Mouse (Mus musculus) ES-E14 (cell line): ENCODE results near the gene Pxk. TPM values are rescaled to one million over a fixed set of nuclear protein-coding genes. Genes with fewer than 3 reads are reported as not detected.
"Not testable (repeated sequence)": the region's sequence is repeated elsewhere in the genome, so short reads cannot be mapped to it uniquely, and the experiment has no call there.

Experiments used
- DNase-seq: peaks from one replicate; pipeline ENCODE4 v3.0.0-alpha.2; 2013; ENCODE audit warnings: low read depth, low spot score
- H3K27ac ChIP-seq: 2 replicates; pipeline ENCODE4 v1.5.1; 2012; ENCODE audit warnings: low read depth, mild to moderate bottlenecking, low read length, moderate library complexity, mixed read lengths; ENCODE audit not compliant: poor library complexity, insufficient read depth, severe bottlenecking
- H3K36me3 ChIP-seq: 2 replicates; pipeline ENCODE4 v1.6.1; 2012; ENCODE audit warnings: mild to moderate bottlenecking, low read length, moderate library complexity, mixed read lengths; ENCODE audit not compliant: control insufficient read depth, poor library complexity, insufficient read depth, severe bottlenecking
- H3K4me1 ChIP-seq, 2 experiments: fragments of 150-350 bp in 1 of 2; sonication (generic) in 1 of 2; 2 replicates each; pipeline ENCODE4 v1.6.1; 2012; ENCODE audit warnings: low read length in 2 of 2, mild to moderate bottlenecking in 1 of 2, mixed read lengths in 1 of 2; ENCODE audit not compliant: control insufficient read depth in 2 of 2, insufficient read depth in 2 of 2, poor library complexity in 1 of 2
- H3K4me3 ChIP-seq, 2 experiments: fragments of 150-350 bp in 1 of 2; sonication (generic) in 1 of 2; 2 replicates each; pipeline ENCODE4 v1.5.1; 2012; ENCODE audit warnings: low read length in 2 of 2, low read depth in 1 of 2, mild to moderate bottlenecking in 1 of 2, mixed read lengths in 1 of 2; ENCODE audit not compliant: insufficient read depth in 1 of 2, poor library complexity in 1 of 2, severe bottlenecking in 1 of 2
- H3K9ac ChIP-seq: 2 replicates; pipeline ENCODE4 v1.6.1; 2012; ENCODE audit warnings: low read depth, mild to moderate bottlenecking, low read length, mixed read lengths; ENCODE audit not compliant: poor library complexity, insufficient read depth, severe bottlenecking
- H3K9me3 ChIP-seq: fragments of 150-350 bp; sonication (generic); 2 replicates; pipeline ENCODE4 v1.6.1; 2012; ENCODE audit warnings: low read depth, mild to moderate bottlenecking, low read length; ENCODE audit not compliant: control insufficient read depth, insufficient read depth
- CHD2 ChIP-seq: IDR thresholded peaks from 2 replicates; pipeline ENCODE4 v1.6.1; 2014; ENCODE audit warnings: mild to moderate bottlenecking, low read depth, low read length, inconsistent platforms
- HCFC1 ChIP-seq: IDR thresholded peaks from 2 replicates; pipeline ENCODE4 v1.6.1; 2012; ENCODE audit warnings: low read length, inconsistent platforms, borderline replicate concordance; ENCODE audit not compliant: insufficient read depth
- MAFK ChIP-seq: IDR thresholded peaks from 2 replicates; pipeline ENCODE4 v1.6.1; 2014; ENCODE audit warnings: mild to moderate bottlenecking, low read depth, low read length, inconsistent platforms; ENCODE audit not compliant: insufficient read depth
- ZC3H11A ChIP-seq: IDR thresholded peaks from 2 replicates; pipeline ENCODE4 v1.6.1; 2012; ENCODE audit warnings: low read depth, mild to moderate bottlenecking, inconsistent platforms, low read length, borderline replicate concordance
- ZNF384 ChIP-seq: IDR thresholded peaks from 2 replicates; pipeline ENCODE4 v1.6.1; 2012; ENCODE audit warnings: low read depth, low read length, inconsistent platforms
- in situ Hi-C, 2 experiments: fragments of 600-800 bp; cut with MboI; formaldehyde crosslinking; loops; one replicate each; pipeline ENCODE4 v1.15.1; 2025; ENCODE audit warnings: low sequenced_read_pairs in 2 of 2, inconsistent platforms in 1 of 2; ENCODE audit not compliant: unreplicated experiment in 2 of 2
- total RNA-seq: library from RNA; depleted of rRNA; stranded (reverse); fragments of 300-350 nt; gene quantifications from 2 replicates; pipeline ENCODE4 v1.2.3, GENCODE M21; 2012

The Pxk gene
- total RNA-seq, 1 experiment = 5.4 TPM

DNA sequence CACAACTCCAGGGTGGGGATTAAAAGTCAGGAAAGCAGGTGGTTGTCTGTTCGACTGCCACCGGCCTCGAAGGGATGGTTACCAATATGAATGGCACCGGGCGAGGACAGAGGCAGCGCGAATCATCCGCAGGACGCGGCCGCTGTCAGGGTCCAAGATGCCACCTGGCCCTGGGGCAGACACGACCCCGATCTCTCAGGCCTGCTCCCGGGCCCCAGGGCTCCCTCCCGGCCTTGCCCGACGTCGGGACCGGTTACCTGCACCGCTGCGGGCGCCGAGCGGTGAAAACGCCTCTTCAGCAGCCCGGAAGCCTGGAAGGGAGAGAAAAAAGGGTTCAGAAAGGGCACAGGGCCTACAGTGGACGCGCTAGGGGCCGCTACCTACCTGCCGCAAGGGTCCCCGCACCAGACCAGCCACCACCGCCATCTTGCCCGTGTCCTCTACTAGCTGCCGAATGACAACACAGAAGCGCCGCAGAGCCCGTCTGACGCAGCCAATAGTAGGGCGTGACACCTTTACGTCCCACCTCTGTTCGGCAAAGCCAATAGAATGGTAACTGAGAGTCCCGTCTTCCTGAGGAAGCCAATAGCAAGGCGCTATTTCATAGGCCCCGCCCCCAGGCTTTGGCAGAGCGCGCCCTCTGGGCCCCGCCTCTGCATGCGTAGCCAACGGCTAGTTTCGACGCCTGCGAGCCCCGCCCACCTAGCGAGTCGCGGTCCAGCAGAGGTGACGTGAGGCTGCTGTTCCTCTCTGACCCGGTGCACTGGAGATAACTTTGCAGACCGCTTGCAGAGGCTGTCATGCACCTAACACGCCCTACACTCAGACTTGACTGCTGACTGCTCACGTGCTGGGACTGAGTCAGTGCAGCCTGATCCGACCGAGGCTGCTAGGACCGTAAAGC is 74.7 kb downstream of the Pxk start, which contains the start of gene Pdhb:
Pdhb (minus strand) TSS at position 519 of the 904 bp plus-strand sequence.
- peak within 1 kb of the TSS; percentile 51 for H3K27ac ChIP-seq
- TF ChIP-seq ZNF384 (no peak), MAFK (no peak), CHD2 (no peak), ZC3H11A (no peak), HCFC1 (no peak)

DNA sequence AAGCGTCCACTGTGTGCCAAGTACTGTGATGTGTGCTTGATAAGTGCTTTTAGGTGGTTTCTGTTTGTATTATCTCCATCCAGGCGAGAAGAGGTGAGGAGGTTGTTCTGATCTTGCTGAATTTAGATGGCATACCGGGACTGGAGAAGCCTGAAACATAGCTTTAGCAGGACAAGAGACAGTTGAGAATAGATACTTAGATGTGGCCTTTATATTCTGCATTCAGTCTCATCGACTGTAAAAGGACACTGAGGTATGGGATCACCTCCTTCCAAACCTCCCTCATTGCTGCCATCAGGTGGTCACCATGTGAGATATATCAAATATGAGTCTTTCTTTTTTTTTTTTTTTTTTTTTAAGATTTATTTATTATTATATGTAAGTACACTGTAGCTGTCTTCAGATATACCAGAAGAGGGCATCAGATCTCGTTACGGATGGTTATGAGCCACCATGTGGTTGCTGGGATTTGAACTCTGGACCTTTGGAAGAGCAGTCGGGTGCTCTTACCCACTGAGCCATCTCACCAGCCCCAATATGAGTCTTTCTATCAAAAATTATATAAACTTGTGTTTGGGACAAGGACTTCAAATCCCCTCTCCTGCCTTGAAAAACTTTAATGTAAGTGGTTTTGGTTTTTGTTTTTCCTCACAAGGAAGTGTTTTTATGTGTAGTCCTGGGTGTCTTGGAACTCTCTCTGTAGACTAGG is 75.7 kb downstream of the Pxk start:
- Histone ChIP-seq H3K27ac (peak overlapping the region; percentile 85), H3K4me3 (peak overlapping the region; percentile 69 to 76), H3K9ac (peak overlapping the region; percentile 67), H3K36me3 (peaks cover 16% of the 10 kb centered on the region)
- H3K9me3 ChIP-seq, H3K4me1 ChIP-seq, DNase-seq, in situ Hi-C loops: not testable (repeated sequence)

More for the DNA sequence above, 74.7 kb downstream of the Pxk start, which contains the start of gene Pdhb:
- Histone ChIP-seq H3K9ac (peak within 1 kb of the TSS; percentile 83), H3K36me3 (peaks cover 24% of the 10 kb centered on the region), H3K9me3 (no peaks in the 10 kb centered on the region), H3K4me3 (peak within 1 kb of the TSS; percentile 74 to 93), H3K4me1 (peaks cover 0 to 3% of the 10 kb centered on the region in 2 experiments; a peak in 2 of 4 replicates)
- in situ Hi-C loops = no loop called here
- peak; percentile 98 for DNase-seq

DNA sequence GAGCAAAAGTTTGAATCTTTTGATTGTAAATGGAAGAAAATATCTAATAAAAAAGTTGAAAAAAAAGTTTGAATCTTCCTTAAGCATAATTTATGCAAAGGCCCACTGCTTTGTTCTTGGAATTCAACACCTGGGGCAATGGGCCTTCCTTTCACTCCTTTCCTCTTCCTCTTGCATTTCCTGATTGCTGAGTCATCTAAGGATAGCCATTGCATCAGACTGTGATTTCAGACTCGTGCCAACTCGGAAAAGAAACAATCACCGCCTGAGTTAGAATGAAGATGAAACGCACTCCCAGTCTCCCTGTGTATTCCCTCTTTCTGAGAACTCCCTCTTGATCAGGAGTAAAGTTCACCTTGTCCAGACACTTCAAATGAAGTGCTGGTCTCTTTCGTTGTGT is 76.6 kb downstream of the Pxk start:
- in situ Hi-C loops = no loop called here
- Histone ChIP-seq H3K4me1 (peaks cover 0 to 3% of the 10 kb centered on the region in 2 experiments; a peak in 2 of 4 replicates), H3K9me3 (no peaks in the 10 kb centered on the region), H3K36me3 (peaks cover 8% of the 10 kb centered on the region; the same call in 1 of the 2 replicates), H3K27ac (peak overlapping the region; percentile 88; the same call in 1 of the 2 replicates), H3K9ac (no peak overlapping the region), H3K4me3 (peak overlapping the region in 1 of 2 experiments; percentile 3; a peak in 1 of 4 replicates)
- TF ChIP-seq MAFK (peak; percentile 95), HCFC1 (no peak), ZC3H11A (no peak), CHD2 (no peak)
- DNase-seq = no peak

DNA sequence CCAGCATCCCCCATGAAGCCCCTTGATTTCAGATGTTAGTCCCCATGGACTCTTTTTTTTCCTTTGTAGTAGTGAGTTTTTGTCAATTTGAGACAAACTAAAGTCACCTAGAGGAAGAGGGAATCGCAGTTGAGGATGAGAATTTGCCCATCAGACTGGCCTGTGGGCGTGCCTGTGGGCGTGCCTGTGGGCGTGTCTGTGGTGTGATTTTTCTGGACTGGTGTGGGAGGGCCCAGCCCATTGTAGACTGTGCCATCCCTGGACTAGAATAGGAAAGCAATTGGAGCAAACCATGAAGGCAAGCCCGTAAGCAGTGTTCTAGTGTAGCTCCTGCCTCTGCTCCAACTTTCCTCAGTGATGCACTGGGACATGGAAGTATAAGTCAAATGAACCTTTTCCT is 78.2 kb downstream of the Pxk start:
- in situ Hi-C loops = no loop called here
- no peak for DNase-seq
- TF ChIP-seq ZNF384 = peak; percentile 87
- no peak for TF ChIP-seq MAFK
- Histone ChIP-seq H3K4me1 (peaks cover 0 to 3% of the 10 kb centered on the region in 2 experiments; a peak in 2 of 4 replicates), H3K4me3 (peak overlapping the region in 1 of 2 experiments; percentile 25; a peak in 1 of 4 replicates), H3K9me3 (no peaks in the 10 kb centered on the region), H3K27ac (no peak overlapping the region), H3K9ac (no peak overlapping the region), H3K36me3 (0 out of 2 replicates have a peak, but pooled peaks cover 3% of the 10 kb centered on the region)
